Mouse (Mus musculus): ENCODE measurements around the gene Majin. TPM values are rescaled to one million over a fixed set of nuclear protein-coding genes. Genes with fewer than 3 reads are reported as not detected.

Majin gene
- polyA plus RNA-seq, 1 experiment from 2014 or later = not detected

DNA sequence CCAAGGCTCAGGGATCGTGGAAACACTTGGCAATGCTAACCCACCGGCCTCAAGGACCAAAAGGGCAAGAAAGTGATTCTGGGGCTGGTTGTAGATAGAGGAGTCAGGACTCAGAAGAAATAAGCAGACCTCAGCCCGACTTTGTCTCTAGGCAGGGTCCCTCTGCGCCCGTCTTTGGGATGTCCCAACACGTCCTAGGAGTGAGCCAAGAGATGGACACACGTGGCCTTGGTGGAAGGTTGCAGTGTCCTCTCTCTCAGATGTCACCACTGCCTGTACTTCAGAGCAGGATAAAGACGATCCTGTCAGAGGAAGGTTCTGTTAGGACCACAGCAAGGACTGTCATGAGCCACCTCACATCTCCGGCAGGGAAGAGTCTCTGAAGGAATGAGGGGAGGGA is 86.5 kb downstream of the Majin start:
- H3K4me2 ChIP-seq (replicated peaks; ENCODE audit: low read depth, low read length) = no peak overlapping the region
- no peak overlapping the region for H3K4me3 ChIP-seq (ENCODE audit: low read length)
- H3K36me3 ChIP-seq (ENCODE audit: control insufficient read depth, insufficient read depth, low read length) = no peaks in the 10 kb centered on the region
- ATAC-seq (ENCODE audit: low FRiP score, low TSS enrichment) = no peak
- peaks cover 3% of the 10 kb centered on the region; the same call in 1 of the 2 replicates for H3K4me1 ChIP-seq (ENCODE audit: control insufficient read depth, insufficient read depth, low read length)
- WGBS = 64% methylated on average over 9 of the region's 9 CpGs
- H3K9ac ChIP-seq (ENCODE audit: low read depth, low read length) = 0 out of 2 replicates have a peak overlapping the region, but pooled peaks have one; percentile 12
- H3K27ac ChIP-seq (ENCODE audit: low read depth, low read length) = no peak overlapping the region
- peaks cover 6% of the 10 kb centered on the region; the same call in 1 of the 2 replicates for H3K27me3 ChIP-seq (ENCODE audit: control insufficient read depth, insufficient read depth, low read length)
- H3K9me3 ChIP-seq (ENCODE audit: control insufficient read depth, low read length) = no peaks in the 10 kb centered on the region

DNA sequence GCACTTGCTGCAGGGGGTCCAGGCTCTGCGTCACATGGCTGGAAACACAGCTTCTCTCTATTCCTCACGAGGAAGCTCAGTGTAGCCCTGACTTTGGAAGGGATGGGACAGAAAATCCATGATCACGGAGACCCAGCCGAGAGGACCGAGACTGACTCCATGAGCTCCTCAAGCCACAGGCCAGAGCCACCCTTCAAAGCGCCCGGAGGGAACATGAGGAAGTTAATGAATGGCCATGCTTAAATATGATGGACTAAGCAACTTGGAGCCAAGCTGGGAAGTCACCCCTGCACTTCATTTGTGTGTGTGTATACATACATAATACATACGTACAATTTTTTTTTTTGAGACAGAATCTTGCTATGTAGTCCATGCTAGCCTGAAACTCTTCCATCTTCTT is 87.0 kb downstream of the Majin start:
- no peak for ATAC-seq (ENCODE audit: low FRiP score, low TSS enrichment)
- H3K9me3 ChIP-seq (ENCODE audit: control insufficient read depth, low read length) = no peaks in the 10 kb centered on the region
- no peaks in the 10 kb centered on the region for H3K36me3 ChIP-seq (ENCODE audit: control insufficient read depth, insufficient read depth, low read length)
- H3K4me3 ChIP-seq (ENCODE audit: low read length) = no peak overlapping the region
- peaks cover 6% of the 10 kb centered on the region; the same call in 1 of the 2 replicates for H3K4me1 ChIP-seq (ENCODE audit: control insufficient read depth, insufficient read depth, low read length)
- no peak overlapping the region for H3K4me2 ChIP-seq (replicated peaks; ENCODE audit: low read depth, low read length)
- WGBS = 35% methylated on average over 8 of the region's 8 CpGs
- no peak overlapping the region for H3K27ac ChIP-seq (ENCODE audit: low read depth, low read length)
- H3K27me3 ChIP-seq (ENCODE audit: control insufficient read depth, insufficient read depth, low read length) = peaks cover 6% of the 10 kb centered on the region; the same call in 1 of the 2 replicates
- H3K9ac ChIP-seq (ENCODE audit: low read depth, low read length) = peak overlapping the region; percentile 12; the same call in 1 of the 2 replicates

DNA sequence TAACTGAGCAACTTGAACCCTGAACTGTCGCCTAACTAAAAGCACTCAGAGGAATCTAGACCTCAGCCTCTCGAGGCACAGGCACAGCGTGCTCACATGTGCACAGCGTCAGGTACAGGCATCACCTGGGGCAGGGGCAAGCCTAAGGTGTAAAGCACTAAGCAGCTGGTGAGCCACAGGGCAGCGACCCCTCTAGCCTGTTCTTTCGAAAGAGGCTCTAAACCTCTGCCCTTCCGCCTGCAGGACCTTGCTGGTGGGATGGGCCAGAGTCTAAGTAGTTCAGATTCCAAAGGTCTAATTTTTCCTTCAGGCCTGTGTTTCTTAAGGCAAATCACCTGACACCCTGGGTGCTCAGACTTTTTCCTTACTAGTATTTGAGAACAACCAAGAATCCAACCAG is 87.9 kb downstream of the Majin start:
- Histone ChIP-seq H3K4me1 (ENCODE audit: control insufficient read depth, insufficient read depth, low read length) (peaks cover 6% of the 10 kb centered on the region; the same call in 1 of the 2 replicates), H3K36me3 (ENCODE audit: control insufficient read depth, insufficient read depth, low read length) (no peaks in the 10 kb centered on the region), H3K4me3 (ENCODE audit: low read length) (no peak overlapping the region), H3K4me2 (replicated peaks; ENCODE audit: low read depth, low read length) (no peak overlapping the region), H3K27me3 (ENCODE audit: control insufficient read depth, insufficient read depth, low read length) (peaks cover 4% of the 10 kb centered on the region; the same call in 1 of the 2 replicates), H3K9ac (ENCODE audit: low read depth, low read length) (no peak overlapping the region), H3K9me3 (ENCODE audit: control insufficient read depth, low read length) (no peaks in the 10 kb centered on the region), H3K27ac (ENCODE audit: low read depth, low read length) (no peak overlapping the region)
- ATAC-seq (ENCODE audit: low FRiP score, low TSS enrichment) = no peak
- WGBS = 67% methylated on average over 7 of the region's 7 CpGs

DNA sequence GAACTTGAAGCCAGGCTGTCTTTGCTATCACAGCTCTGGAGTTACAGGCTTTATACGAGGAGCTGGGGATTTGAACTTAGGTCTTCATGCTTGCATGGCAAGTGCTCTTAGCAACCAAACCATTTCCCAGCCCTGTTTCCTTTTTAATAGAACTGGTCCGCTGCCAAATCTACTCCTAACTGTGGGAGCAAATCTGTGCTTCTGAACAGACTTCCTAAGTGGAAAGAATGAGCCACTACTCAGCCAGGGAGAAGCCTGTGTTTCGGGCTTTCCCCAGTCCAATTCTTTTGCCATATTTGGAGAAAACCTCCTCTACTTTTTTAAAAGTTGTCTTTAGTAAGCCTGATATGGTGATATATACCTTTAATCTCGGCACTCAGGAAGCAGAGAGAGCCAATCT is 88.5 kb downstream of the Majin start:
- Histone ChIP-seq H3K27me3 (ENCODE audit: control insufficient read depth, insufficient read depth, low read length) (no peaks in the 10 kb centered on the region; the same call in 1 of the 2 replicates), H3K9ac (ENCODE audit: low read depth, low read length) (no peak overlapping the region), H3K27ac (ENCODE audit: low read depth, low read length) (no peak overlapping the region), H3K4me2 (replicated peaks; ENCODE audit: low read depth, low read length) (no peak overlapping the region), H3K9me3 (ENCODE audit: control insufficient read depth, low read length) (no peaks in the 10 kb centered on the region), H3K36me3 (ENCODE audit: control insufficient read depth, insufficient read depth, low read length) (no peaks in the 10 kb centered on the region), H3K4me1 (ENCODE audit: control insufficient read depth, insufficient read depth, low read length) (peaks cover 6% of the 10 kb centered on the region; the same call in 1 of the 2 replicates), H3K4me3 (ENCODE audit: low read length) (no peak overlapping the region)
- ATAC-seq (ENCODE audit: low FRiP score, low TSS enrichment) = no peak
- WGBS = 82% methylated on average over 4 of the region's 4 CpGs

DNA sequence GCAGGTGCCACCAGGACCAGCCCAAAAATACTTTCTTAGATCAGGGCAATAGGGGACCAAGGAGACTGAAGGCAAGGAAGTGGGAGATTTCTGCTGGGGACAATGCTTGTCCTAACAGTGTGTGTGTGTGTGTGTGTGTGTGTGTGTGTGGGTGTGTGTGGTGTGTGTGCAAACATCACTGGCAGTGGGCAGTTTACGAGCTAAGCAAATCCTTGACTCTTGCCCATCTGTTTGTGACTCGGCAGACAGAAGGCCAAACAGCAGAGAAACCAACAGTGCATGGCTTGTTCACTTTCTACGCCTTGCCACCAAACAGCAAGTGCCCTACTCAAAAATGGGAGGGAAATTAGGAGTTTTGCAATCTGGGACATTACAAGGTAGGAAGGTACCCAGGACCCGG is 89.4 kb downstream of the Majin start:
- H3K36me3 ChIP-seq (ENCODE audit: control insufficient read depth, insufficient read depth, low read length) = no peaks in the 10 kb centered on the region
- H3K4me3 ChIP-seq (ENCODE audit: low read length) = no peak overlapping the region
- no peak for ATAC-seq (ENCODE audit: low FRiP score, low TSS enrichment)
- WGBS = 75% methylated on average over 4 of the region's 4 CpGs
- no peaks in the 10 kb centered on the region for H3K9me3 ChIP-seq (ENCODE audit: control insufficient read depth, low read length)
- no peak overlapping the region for H3K27ac ChIP-seq (ENCODE audit: low read depth, low read length)
- peaks cover 12% of the 10 kb centered on the region for H3K4me1 ChIP-seq (ENCODE audit: control insufficient read depth, insufficient read depth, low read length)
- no peak overlapping the region for H3K9ac ChIP-seq (ENCODE audit: low read depth, low read length)
- no peak overlapping the region for H3K4me2 ChIP-seq (replicated peaks; ENCODE audit: low read depth, low read length)
- no peaks in the 10 kb centered on the region for H3K27me3 ChIP-seq (ENCODE audit: control insufficient read depth, insufficient read depth, low read length)

MicroRNA genes within 50 kb of the gene (microRNA counts, 519-probe panel; counts per million panel counts)
- 2,525 counts per million, percentile 6 among the panel's probes with 10 or more counts for microRNA mmu-miR-192

Small RNA genes lying within 50 kb of the gene (microRNA-seq; reads per million reads assigned to microRNA genes)
- gene Mir192 = 136 reads per million, percentile 58 among the genes with 10 or more reads in this experiment
- 77.8 reads per million, percentile 50 among the genes with 10 or more reads in this experiment for gene Mir194-2

Other genes starting within 250 kb of the Majin start
- gene Pola2, start 220.2 kb upstream of the Majin start, polyA plus RNA-seq (2014; fragmentation: Nextera tagmentation; extraction: Ambion mirVana) = 74.2 and 95.3 TPM in 2 replicates
- not detected in 2 replicates for gene Slc22a20, start 198.2 kb upstream of the Majin start, polyA plus RNA-seq (2014; fragmentation: Nextera tagmentation; extraction: Ambion mirVana)
- gene Capn1, start 168.5 kb upstream of the Majin start, polyA plus RNA-seq (2014; fragmentation: Nextera tagmentation; extraction: Ambion mirVana) = 6.3 and 8.6 TPM in 2 replicates
- 23.5 and 32.8 TPM in 2 replicates for gene Syvn1, start 137.8 kb upstream of the Majin start, polyA plus RNA-seq (2014; fragmentation: Nextera tagmentation; extraction: Ambion mirVana)
- 77.3 and 89.5 TPM in 2 replicates for gene Mrpl49, start 126.6 kb upstream of the Majin start, polyA plus RNA-seq (2014; fragmentation: Nextera tagmentation; extraction: Ambion mirVana)
- gene Fau, start 126.5 kb upstream of the Majin start, polyA plus RNA-seq (2014; fragmentation: Nextera tagmentation; extraction: Ambion mirVana) = 839 and 1,033 TPM in 2 replicates
- gene Znhit2, start 123.2 kb upstream of the Majin start, polyA plus RNA-seq (2014; fragmentation: Nextera tagmentation; extraction: Ambion mirVana) = 38.6 and 44.4 TPM in 2 replicates
- 22.1 and 24.6 TPM in 2 replicates for gene Tm7sf2, start 116.0 kb upstream of the Majin start, polyA plus RNA-seq (2014; fragmentation: Nextera tagmentation; extraction: Ambion mirVana)
- 60.8 and 75.0 TPM in 2 replicates for gene Vps51, start 107.2 kb upstream of the Majin start, polyA plus RNA-seq (2014; fragmentation: Nextera tagmentation; extraction: Ambion mirVana)
- gene Tmem262, start 104.4 kb upstream of the Majin start, polyA plus RNA-seq (2014; fragmentation: Nextera tagmentation; extraction: Ambion mirVana) = not detected in 2 replicates
- 1.1 and 1.5 TPM in 2 replicates for gene Gm28374, start 102.1 kb upstream of the Majin start, polyA plus RNA-seq (2014; fragmentation: Nextera tagmentation; extraction: Ambion mirVana)
- 81.0 and 82.3 TPM in 2 replicates for gene Zfpl1, start 99.4 kb upstream of the Majin start, polyA plus RNA-seq (2014; fragmentation: Nextera tagmentation; extraction: Ambion mirVana)
- gene Cdca5, start 99.4 kb upstream of the Majin start, polyA plus RNA-seq (2014; fragmentation: Nextera tagmentation; extraction: Ambion mirVana) = 43.1 and 53.5 TPM in 2 replicates
- 0.47 and 1.7 TPM in 2 replicates for gene AC131692.1, start 90.0 kb upstream of the Majin start, polyA plus RNA-seq (2014; fragmentation: Nextera tagmentation; extraction: Ambion mirVana)
- gene Naaladl1, start 78.6 kb upstream of the Majin start, polyA plus RNA-seq (2014; fragmentation: Nextera tagmentation; extraction: Ambion mirVana) = 0.44 and 0.60 TPM in 2 replicates
- 56.1 and 64.4 TPM in 2 replicates for gene Sac3d1, start 65.7 kb upstream of the Majin start, polyA plus RNA-seq (2014; fragmentation: Nextera tagmentation; extraction: Ambion mirVana)
- 29.6 and 37.0 TPM in 2 replicates for gene Snx15, start 56.1 kb upstream of the Majin start, polyA plus RNA-seq (2014; fragmentation: Nextera tagmentation; extraction: Ambion mirVana)
- 0.15 TPM in 1 of 2 replicates, not detected in the other for gene Batf2, start 43.4 kb upstream of the Majin start, polyA plus RNA-seq (2014; fragmentation: Nextera tagmentation; extraction: Ambion mirVana)
- gene Arl2, start 42.8 kb upstream of the Majin start, polyA plus RNA-seq (2014; fragmentation: Nextera tagmentation; extraction: Ambion mirVana) = 82.6 and 98.8 TPM in 2 replicates
- 0.93 TPM in 1 of 2 replicates, not detected in the other for gene Gpha2, start 42.0 kb downstream of the Majin start, polyA plus RNA-seq (2014; fragmentation: Nextera tagmentation; extraction: Ambion mirVana)
- gene Ppp2r5b, start 51.5 kb downstream of the Majin start, polyA plus RNA-seq (2014; fragmentation: Nextera tagmentation; extraction: Ambion mirVana) = 16.4 and 19.7 TPM in 2 replicates
- 7.2 and 12.4 TPM in 2 replicates for gene Atg2a, start 57.3 kb downstream of the Majin start, polyA plus RNA-seq (2014; fragmentation: Nextera tagmentation; extraction: Ambion mirVana)
- 38.3 and 46.0 TPM in 2 replicates for gene Ehd1, start 92.3 kb downstream of the Majin start, polyA plus RNA-seq (2014; fragmentation: Nextera tagmentation; extraction: Ambion mirVana)
- 0.89 and 2.0 TPM in 2 replicates for gene Cdc42bpg, start 122.1 kb downstream of the Majin start, polyA plus RNA-seq (2014; fragmentation: Nextera tagmentation; extraction: Ambion mirVana)
- gene Men1, start 150.6 kb downstream of the Majin start, polyA plus RNA-seq (2014; fragmentation: Nextera tagmentation; extraction: Ambion mirVana) = 46.1 and 49.1 TPM in 2 replicates
- 12.5 and 12.8 TPM in 2 replicates for gene Map4k2, start 156.7 kb downstream of the Majin start, polyA plus RNA-seq (2014; fragmentation: Nextera tagmentation; extraction: Ambion mirVana)
- gene Sf1, start 179.3 kb downstream of the Majin start, polyA plus RNA-seq (2014; fragmentation: Nextera tagmentation; extraction: Ambion mirVana) = 127 and 183 TPM in 2 replicates
- gene Pygm, start 200.0 kb downstream of the Majin start, polyA plus RNA-seq (2014; fragmentation: Nextera tagmentation; extraction: Ambion mirVana) = 15.7 and 16.4 TPM in 2 replicates
- 77.1 and 78.6 TPM in 2 replicates for gene Rasgrp2, start 215.0 kb downstream of the Majin start, polyA plus RNA-seq (2014; fragmentation: Nextera tagmentation; extraction: Ambion mirVana)
- gene Nrxn2, start 234.3 kb downstream of the Majin start, polyA plus RNA-seq (2014; fragmentation: Nextera tagmentation; extraction: Ambion mirVana) = 5.4 and 8.4 TPM in 2 replicates

Data from kidney, embryonic 14.5 days (tissue).